Mouse (Mus musculus): ENCODE measurements at regions not wholly inside any gene's neighbourhood (a gene's known extent, or its start where the extent isn't known, plus 50 kb on each side); places are given as distances from the start of the nearest gene placed in this dataset.
"Not testable (repeated sequence)": the region's sequence is repeated elsewhere in the genome, so short reads cannot be mapped to it uniquely, and the experiment has no call there.

GRCm38 (mm10) chr1:88790674-88791073 is 88.7 kb upstream of the Arl4c start:
- no peaks in the 10 kb centered on the region; the same call in 1 of the 2 replicates for H3K4me1 ChIP-seq (replicated peaks)
- H3K4me3 ChIP-seq = no peak overlapping the region
- H3K27ac ChIP-seq = no peak overlapping the region
- DNase-seq (ENCODE audit: low spot score) = no peak
- 85% methylated on average over 7 of the region's 7 CpGs for WGBS
- H3K9me3 ChIP-seq = peaks cover 11% of the 10 kb centered on the region; the same call in 1 of the 2 replicates
- H3K27me3 ChIP-seq (ENCODE audit: insufficient read depth, poor library complexity, severe bottlenecking) = no peaks in the 10 kb centered on the region
- no peaks in the 10 kb centered on the region for H3K36me3 ChIP-seq

GRCm38 (mm10) chr1:88794926-88795325 is 92.9 kb upstream of the Arl4c start:
- WGBS = 80% methylated on average over 10 of the region's 10 CpGs
- DNase-seq (ENCODE audit: low spot score) = no peak
- no peaks in the 10 kb centered on the region for H3K27me3 ChIP-seq (ENCODE audit: insufficient read depth, poor library complexity, severe bottlenecking)
- peaks cover 19% of the 10 kb centered on the region for H3K4me1 ChIP-seq (replicated peaks)
- no peaks in the 10 kb centered on the region for H3K36me3 ChIP-seq
- no peak overlapping the region for H3K4me3 ChIP-seq
- H3K27ac ChIP-seq = no peak overlapping the region
- peaks cover 5% of the 10 kb centered on the region; the same call in 1 of the 2 replicates for H3K9me3 ChIP-seq

- H3K27ac ChIP-seq = no peak overlapping the region
- H3K36me3 ChIP-seq = no peaks in the 10 kb centered on the region
- H3K4me3 ChIP-seq = no peak overlapping the region
- no peaks in the 10 kb centered on the region for H3K27me3 ChIP-seq (ENCODE audit: insufficient read depth, poor library complexity, severe bottlenecking)
- 76% methylated on average over 14 of the region's 14 CpGs for WGBS
- H3K4me1 ChIP-seq (replicated peaks) = peaks cover 32% of the 10 kb centered on the region
- H3K9me3 ChIP-seq = peaks cover 11% of the 10 kb centered on the region
- DNase-seq (ENCODE audit: low spot score) = no peak
These were observed 96.5 kb upstream of the Arl4c start for GRCm38 (mm10) chr1:88798473-88798872.

GRCm38 (mm10) chr1:88798874-88799273 is 96.9 kb upstream of the Arl4c start:
- Histone ChIP-seq H3K27ac (peak overlapping the region; percentile 80; the same call in 1 of the 2 replicates), H3K4me3 (no peak overlapping the region), H3K9me3 (peaks cover 13% of the 10 kb centered on the region), H3K36me3 (no peaks in the 10 kb centered on the region), H3K27me3 (ENCODE audit: insufficient read depth, poor library complexity, severe bottlenecking) (no peaks in the 10 kb centered on the region), H3K4me1 (replicated peaks) (peaks cover 32% of the 10 kb centered on the region)
- no peak for DNase-seq (ENCODE audit: low spot score)
- 51% methylated on average over 8 of the region's 8 CpGs for WGBS

- Histone ChIP-seq H3K27me3 (ENCODE audit: insufficient read depth, poor library complexity, severe bottlenecking) (no peaks in the 10 kb centered on the region), H3K4me1 (replicated peaks) (peaks cover 32% of the 10 kb centered on the region), H3K27ac (peak overlapping the region; percentile 80), H3K36me3 (no peaks in the 10 kb centered on the region), H3K4me3 (no peak overlapping the region), H3K9me3 (peaks cover 13% of the 10 kb centered on the region)
- 18% methylated on average over 7 of the region's 7 CpGs for WGBS
- peak; percentile 31 for DNase-seq (ENCODE audit: low spot score)
These were observed 97.3 kb upstream of the Arl4c start for GRCm38 (mm10) chr1:88799343-88799742.

- H3K27ac ChIP-seq = peak overlapping the region; percentile 80
- H3K27me3 ChIP-seq (ENCODE audit: insufficient read depth, poor library complexity, severe bottlenecking) = no peaks in the 10 kb centered on the region
- peaks cover 13% of the 10 kb centered on the region for H3K9me3 ChIP-seq
- peaks cover 32% of the 10 kb centered on the region for H3K4me1 ChIP-seq (replicated peaks)
- no peak overlapping the region for H3K4me3 ChIP-seq
- H3K36me3 ChIP-seq = no peaks in the 10 kb centered on the region
- 28% methylated on average over 8 of the region's 8 CpGs for WGBS
- peak; percentile 25 for DNase-seq (ENCODE audit: low spot score)
These were observed 97.8 kb upstream of the Arl4c start for GRCm38 (mm10) chr1:88799789-88800188.

GRCm38 (mm10) chr1:88800411-88800810 is 98.4 kb upstream of the Arl4c start:
- Histone ChIP-seq H3K27me3 (ENCODE audit: insufficient read depth, poor library complexity, severe bottlenecking) (no peaks in the 10 kb centered on the region), H3K9me3 (peaks cover 9% of the 10 kb centered on the region), H3K36me3 (no peaks in the 10 kb centered on the region), H3K4me3 (no peak overlapping the region), H3K27ac (peak overlapping the region; percentile 41), H3K4me1 (replicated peaks) (peaks cover 32% of the 10 kb centered on the region)
- WGBS = 48% methylated on average over 5 of the region's 5 CpGs
- no peak for DNase-seq (ENCODE audit: low spot score)

- not testable (repeated sequence) for H3K9me3 ChIP-seq; H3K36me3 ChIP-seq; H3K27ac ChIP-seq; H3K27me3 ChIP-seq (ENCODE audit: insufficient read depth, poor library complexity, severe bottlenecking); DNase-seq (ENCODE audit: low spot score); H3K4me3 ChIP-seq
- H3K4me1 ChIP-seq (replicated peaks) = peaks cover 32% of the 10 kb centered on the region
These were observed 99.1 kb upstream of the Arl4c start for GRCm38 (mm10) chr1:88801151-88801550.

- no peaks in the 10 kb centered on the region for H3K36me3 ChIP-seq
- H3K4me3 ChIP-seq = no peak overlapping the region
- DNase-seq (ENCODE audit: low spot score) = peak; percentile 33
- WGBS = 55% methylated on average over 6 of the region's 6 CpGs
- peaks cover 17% of the 10 kb centered on the region for H3K4me1 ChIP-seq (replicated peaks)
- no peak overlapping the region for H3K27ac ChIP-seq
- H3K9me3 ChIP-seq = peaks cover 9% of the 10 kb centered on the region; the same call in 1 of the 2 replicates
- H3K27me3 ChIP-seq (ENCODE audit: insufficient read depth, poor library complexity, severe bottlenecking) = no peaks in the 10 kb centered on the region
These were observed 104.9 kb upstream of the Arl4c start for GRCm38 (mm10) chr1:88806960-88807359.

- Histone ChIP-seq H3K4me3 (no peak overlapping the region), H3K9me3 (peaks cover 8% of the 10 kb centered on the region; the same call in 1 of the 2 replicates), H3K27me3 (ENCODE audit: insufficient read depth, poor library complexity, severe bottlenecking) (no peaks in the 10 kb centered on the region), H3K4me1 (replicated peaks) (peaks cover 19% of the 10 kb centered on the region), H3K36me3 (no peaks in the 10 kb centered on the region), H3K27ac (no peak overlapping the region)
- DNase-seq (ENCODE audit: low spot score) = no peak
- WGBS = 88% methylated on average over 6 of the region's 6 CpGs
These were observed 105.9 kb upstream of the Arl4c start for GRCm38 (mm10) chr1:88807901-88808300.

- H3K36me3 ChIP-seq = no peaks in the 10 kb centered on the region
- DNase-seq (ENCODE audit: low spot score) = no peak
- no peak overlapping the region for H3K4me3 ChIP-seq
- no peak overlapping the region for H3K27ac ChIP-seq
- H3K27me3 ChIP-seq (ENCODE audit: insufficient read depth, poor library complexity, severe bottlenecking) = no peaks in the 10 kb centered on the region
- H3K9me3 ChIP-seq = peaks cover 2% of the 10 kb centered on the region; the same call in 1 of the 2 replicates
- H3K4me1 ChIP-seq (replicated peaks) = peaks cover 25% of the 10 kb centered on the region
- WGBS = 47% methylated on average over 3 of the region's 3 CpGs
These were observed 106.5 kb upstream of the Arl4c start for GRCm38 (mm10) chr1:88808508-88808907.

- peaks cover 36% of the 10 kb centered on the region for H3K4me1 ChIP-seq (replicated peaks)
- H3K36me3 ChIP-seq = no peaks in the 10 kb centered on the region
- no peaks in the 10 kb centered on the region for H3K9me3 ChIP-seq
- H3K27me3 ChIP-seq (ENCODE audit: insufficient read depth, poor library complexity, severe bottlenecking) = no peaks in the 10 kb centered on the region
- WGBS = 60% methylated on average over 2 of the region's 2 CpGs
- H3K27ac ChIP-seq = 0 out of 2 replicates have a peak overlapping the region, but pooled peaks have one; percentile 0
- no peak for DNase-seq (ENCODE audit: low spot score)
- H3K4me3 ChIP-seq = no peak overlapping the region
These were observed 107.7 kb upstream of the Arl4c start for GRCm38 (mm10) chr1:88809756-88810155.

GRCm38 (mm10) chr1:88813200-88813599 is 111.2 kb upstream of the Arl4c start:
- WGBS = 40% methylated on average over 7 of the region's 7 CpGs
- Histone ChIP-seq H3K4me1 (replicated peaks) (peaks cover 36% of the 10 kb centered on the region), H3K27ac (no peak overlapping the region), H3K36me3 (no peaks in the 10 kb centered on the region), H3K9me3 (no peaks in the 10 kb centered on the region), H3K4me3 (no peak overlapping the region), H3K27me3 (ENCODE audit: insufficient read depth, poor library complexity, severe bottlenecking) (no peaks in the 10 kb centered on the region)
- no peak for DNase-seq (ENCODE audit: low spot score)

- 89% methylated on average over 9 of the region's 9 CpGs for WGBS
These were observed 114.4 kb upstream of the Arl4c start for GRCm38 (mm10) chr1:88816376-88816945.

More at GRCm38 (mm10) chr1:88816376-88816945, 114.4 kb upstream of the Arl4c start:
- no peak overlapping the region for H3K27ac ChIP-seq
- no peak for DNase-seq (ENCODE audit: low spot score)
- H3K36me3 ChIP-seq = no peaks in the 10 kb centered on the region
- H3K9me3 ChIP-seq = no peaks in the 10 kb centered on the region
- peaks cover 19% of the 10 kb centered on the region for H3K4me1 ChIP-seq (replicated peaks)
- H3K27me3 ChIP-seq (ENCODE audit: insufficient read depth, poor library complexity, severe bottlenecking) = no peaks in the 10 kb centered on the region
- H3K4me3 ChIP-seq = no peak overlapping the region

All from hindbrain, embryonic 10.5 days (tissue).